Mouse (Mus musculus) myocyte (in vitro differentiated cells): ENCODE measurements around the gene Pawr. TPM values are rescaled to one million over a fixed set of nuclear protein-coding genes. Genes with fewer than 3 reads are reported as not detected.

Experiments
- H3K27me3 ChIP-seq: one replicate; pipeline ENCODE4 v1.6.1; 2011; ENCODE audit not compliant: control insufficient read depth, insufficient read depth, insufficient read length
- H3K36me3 ChIP-seq: one replicate; pipeline ENCODE4 v1.6.1; 2011; ENCODE audit not compliant: control insufficient read depth, insufficient read depth
- H3K4me2 ChIP-seq: one replicate; pipeline ENCODE4 v1.6.1; 2011; ENCODE audit warnings: low read depth, control low read depth
- H3K4me3 ChIP-seq: one replicate; pipeline ENCODE4 v1.5.1; 2011; ENCODE audit warnings: mild to moderate bottlenecking, control low read depth, moderate library complexity
- H3K79me2 ChIP-seq: one replicate; pipeline ENCODE4 v1.6.1; 2011; ENCODE audit not compliant: control insufficient read depth, insufficient read depth
- H3ac ChIP-seq: one replicate; pipeline ENCODE4 v1.6.1; 2011; ENCODE audit not compliant: control insufficient read depth, insufficient read length
- CEBPB ChIP-seq: IDR thresholded peaks from 2 replicates; pipeline ENCODE4 v1.6.1; 2011; ENCODE audit warnings: mild to moderate bottlenecking, moderate library complexity; ENCODE audit not compliant: poor library complexity, insufficient read depth, severe bottlenecking
- E2F4 ChIP-seq: IDR thresholded peaks from one replicate; pipeline ENCODE4 v1.6.1; 2011; ENCODE audit warnings: mild to moderate bottlenecking, control low read depth, moderate library complexity; ENCODE audit not compliant: insufficient read depth
- MAX ChIP-seq: IDR thresholded peaks from one replicate; pipeline ENCODE4 v1.6.1; 2011; ENCODE audit warnings: low read depth, mild to moderate bottlenecking, control low read depth
- MYOD1 ChIP-seq, 3 experiments: IDR thresholded peaks; one replicate each; pipeline ENCODE4 v1.6.1; 2011; ENCODE audit warnings: control low read depth in 2 of 3, low read depth in 2 of 3, mild to moderate bottlenecking in 2 of 3, moderate library complexity in 1 of 3; ENCODE audit not compliant: insufficient read length in 2 of 3, control insufficient read depth in 1 of 3
- MYOG ChIP-seq, 3 experiments: IDR thresholded peaks; one replicate each; pipeline ENCODE4 v1.6.1; 2011; ENCODE audit warnings: control low read depth in 2 of 3, low read depth in 2 of 3, mild to moderate bottlenecking in 2 of 3; ENCODE audit not compliant: insufficient read length in 2 of 3, control insufficient read depth in 1 of 3, insufficient read depth in 1 of 3
- POLR2A ChIP-seq: IDR thresholded peaks from one replicate; pipeline ENCODE4 v1.6.1; 2011; ENCODE audit warnings: low read depth, mild to moderate bottlenecking, control low read depth, moderate library complexity; ENCODE audit not compliant: insufficient read length
- POLR2AphosphoS2 ChIP-seq: IDR thresholded peaks from one replicate; pipeline ENCODE4 v1.6.1; 2011; ENCODE audit warnings: low read depth, control low read depth; ENCODE audit not compliant: insufficient read length
- REST ChIP-seq: IDR thresholded peaks from one replicate; pipeline ENCODE4 v1.6.1; 2011; ENCODE audit warnings: mild to moderate bottlenecking, control low read depth, moderate library complexity; ENCODE audit not compliant: insufficient read depth, insufficient read length
- SRF ChIP-seq: IDR thresholded peaks from one replicate; pipeline ENCODE4 v1.6.1; 2011; ENCODE audit warnings: low read depth; ENCODE audit not compliant: control insufficient read depth, insufficient read length
- TCF12 ChIP-seq: IDR thresholded peaks from one replicate; pipeline ENCODE4 v1.6.1; 2011; ENCODE audit warnings: mild to moderate bottlenecking, control low read depth; ENCODE audit not compliant: poor library complexity, insufficient read depth, severe bottlenecking
- TCF3 ChIP-seq: IDR thresholded peaks from one replicate; pipeline ENCODE4 v1.6.1; 2011; ENCODE audit warnings: low read depth, control low read depth; ENCODE audit not compliant: insufficient read length
- USF1 ChIP-seq: IDR thresholded peaks from one replicate; pipeline ENCODE4 v1.6.1; 2011; ENCODE audit warnings: low read depth, mild to moderate bottlenecking, control low read depth, moderate library complexity
- polyA plus RNA-seq: library from polyadenylated mRNA; unstranded; fragments of >200 nt; fragmentation: generic; extraction: Trizol; gene quantifications from one replicate; pipeline ENCODE4 v1.2.1, GENCODE M21; 2012; ENCODE audit warnings: missing spikeins

Gene Pawr
- 2.9 TPM for polyA plus RNA-seq

DNA sequence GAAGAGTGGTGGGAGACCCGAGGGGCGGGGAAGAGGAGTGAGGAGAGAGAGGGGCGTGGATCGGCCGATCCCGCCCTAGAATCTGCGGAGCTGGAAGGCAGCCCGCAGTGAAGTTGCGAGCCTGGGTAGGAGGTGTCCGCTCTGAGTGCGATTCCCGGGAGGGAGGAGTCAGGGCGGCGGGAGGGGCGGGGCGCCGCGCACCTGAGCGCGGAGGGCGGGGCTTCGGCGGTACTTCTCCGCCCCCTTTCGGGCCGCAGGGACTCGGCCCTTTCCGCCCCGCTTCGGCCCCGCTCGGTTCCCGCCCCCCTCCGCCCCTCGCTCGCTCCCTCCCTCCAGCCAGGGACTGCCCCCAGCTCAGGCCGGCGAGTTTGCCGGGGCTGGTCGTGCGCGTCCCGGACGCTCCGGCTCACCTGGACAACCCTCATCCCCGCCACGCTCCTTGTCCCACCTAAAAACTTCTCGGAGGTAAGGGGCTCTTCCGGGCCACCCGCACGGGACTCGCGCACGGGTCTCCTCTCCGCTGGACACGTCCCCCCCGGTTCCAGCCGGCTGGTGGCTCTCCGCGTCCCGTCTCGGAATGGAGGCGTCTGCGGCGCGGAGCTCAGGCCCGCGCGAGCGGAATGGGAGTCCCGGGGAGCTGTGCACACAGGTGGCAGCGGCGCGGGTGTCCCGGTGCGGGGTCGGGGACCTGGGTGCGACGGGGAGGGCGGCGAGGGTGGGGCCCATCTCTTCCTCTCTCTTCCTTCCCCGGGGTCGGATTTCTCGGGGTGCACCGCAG, at the start of gene Pawr:
Pawr (plus strand) TSS at position 338 of the 778 bp plus-strand sequence.
- no peaks in the 10 kb centered on the region for H3K27me3 ChIP-seq
- H3K36me3 ChIP-seq: no peaks in the 10 kb centered on the region
- peak within 1 kb of the TSS; percentile 71 for H3K4me2 ChIP-seq
- H3K4me3 ChIP-seq: peak within 1 kb of the TSS; percentile 22
- H3ac ChIP-seq: peak within 1 kb of the TSS; percentile 47
- H3K79me2 ChIP-seq: no peaks in the 10 kb centered on the region
- TF ChIP-seq POLR2A (peak; percentile 55), TCF3 (no peak), MYOD1 (IDR thresholded peaks at IDR 0.05; ENCODE audit: control insufficient read depth in 1 of 3, insufficient read length in 2 of 3, low read depth in 2 of 3) (peak in 1 of 3 experiments; percentile 1), TCF12 (no peak), MYOG (IDR thresholded peaks at IDR 0.05; ENCODE audit: control insufficient read depth in 1 of 3, insufficient read depth in 1 of 3, insufficient read length in 2 of 3, low read depth in 2 of 3) (no peak), E2F4 (no peak), REST (no peak), MAX (no peak)

DNA sequence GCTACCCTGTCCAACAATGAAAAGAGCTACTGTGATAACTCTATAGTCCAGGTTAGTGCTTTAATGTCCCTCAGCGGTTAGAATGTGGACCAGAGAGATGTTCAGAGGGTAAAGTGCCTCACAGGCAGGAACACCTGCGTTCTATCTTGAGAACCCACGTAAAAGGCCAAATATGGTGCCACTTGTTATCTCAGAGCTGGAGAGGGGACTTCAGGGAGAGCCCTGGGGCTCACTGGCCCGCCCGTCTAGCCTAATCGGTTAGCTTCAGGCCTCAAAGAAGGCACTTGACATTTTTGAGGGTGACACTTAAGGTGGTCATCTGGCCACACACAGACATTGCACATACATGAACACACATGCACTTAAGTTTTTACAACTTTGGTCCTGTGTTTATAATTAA, 49.6 kb upstream of the Pawr start:
- peaks cover 34% of the 10 kb centered on the region for H3K36me3 ChIP-seq
- no peak for TF ChIP-seq MAX
- no peak for TF ChIP-seq MYOG (IDR thresholded peaks at IDR 0.05; ENCODE audit: control insufficient read depth in 1 of 3, insufficient read depth in 1 of 3, insufficient read length in 2 of 3, low read depth in 2 of 3)
- no peak for TF ChIP-seq POLR2AphosphoS2
- no peak for TF ChIP-seq TCF12
- no peak for TF ChIP-seq USF1
- TF ChIP-seq E2F4: no peak
- TF ChIP-seq TCF3: no peak
- TF ChIP-seq MYOD1 (IDR thresholded peaks at IDR 0.05; ENCODE audit: control insufficient read depth in 1 of 3, insufficient read length in 2 of 3, low read depth in 2 of 3): no peak
- no peak for TF ChIP-seq SRF
- TF ChIP-seq REST: no peak
- TF ChIP-seq POLR2A: no peak
- no peak overlapping the region for H3K4me2 ChIP-seq

DNA sequence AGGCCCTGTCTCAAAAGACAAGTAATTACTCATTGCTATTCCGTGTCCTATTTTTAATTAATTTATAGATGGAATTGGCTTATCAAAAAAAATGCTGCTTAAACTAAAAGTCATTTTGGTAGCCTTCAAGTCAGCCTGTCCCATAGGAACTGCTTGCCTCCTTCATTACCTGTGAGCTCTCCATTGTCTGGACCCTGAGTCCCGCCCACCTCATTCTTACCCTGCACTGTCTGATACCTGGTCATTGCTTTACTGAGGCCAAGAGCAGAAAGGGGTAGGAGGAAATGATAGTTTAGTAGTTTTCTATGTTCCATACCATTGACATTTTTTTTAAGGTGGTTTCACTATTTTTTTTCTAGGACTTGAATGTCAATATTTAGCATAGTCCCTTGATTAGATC, 48.5 kb upstream of the Pawr start:
- no peak for TF ChIP-seq MYOG (IDR thresholded peaks at IDR 0.05; ENCODE audit: control insufficient read depth in 1 of 3, insufficient read depth in 1 of 3, insufficient read length in 2 of 3, low read depth in 2 of 3)
- no peak for TF ChIP-seq POLR2AphosphoS2
- no peak for TF ChIP-seq TCF3
- no peak for TF ChIP-seq REST
- no peak for TF ChIP-seq E2F4
- TF ChIP-seq TCF12: no peak
- no peak for TF ChIP-seq USF1
- TF ChIP-seq SRF: no peak
- TF ChIP-seq CEBPB: no peak
- Histone ChIP-seq H3K4me3 (no peak overlapping the region), H3ac (no peak overlapping the region), H3K4me2 (no peak overlapping the region), H3K27me3 (no peaks in the 10 kb centered on the region), H3K79me2 (no peaks in the 10 kb centered on the region), H3K36me3 (peaks cover 23% of the 10 kb centered on the region)

More for the DNA sequence above, 49.6 kb upstream of the Pawr start:
- Histone ChIP-seq H3K79me2 (no peaks in the 10 kb centered on the region), H3K4me3 (no peak overlapping the region), H3ac (no peak overlapping the region), H3K27me3 (no peaks in the 10 kb centered on the region)

DNA sequence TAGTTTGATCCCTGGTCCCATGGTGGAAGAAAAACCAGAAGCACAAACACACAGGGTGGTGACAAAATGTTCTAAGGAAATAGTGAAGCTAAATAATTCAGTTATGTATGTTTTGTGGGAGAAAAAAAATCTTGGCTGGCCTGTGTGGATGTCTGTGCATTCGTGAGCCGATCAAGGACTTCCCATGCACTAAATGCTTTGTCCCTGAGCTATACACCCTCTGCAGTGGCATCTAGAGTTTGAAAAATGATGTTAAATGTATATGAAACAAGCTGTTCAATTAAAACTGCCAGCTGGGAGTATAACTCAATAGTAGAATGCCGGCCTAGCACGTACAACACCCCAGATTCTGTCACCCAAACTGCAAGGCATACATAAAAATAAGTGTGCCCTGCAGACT, 48.1 kb upstream of the Pawr start:
- Histone ChIP-seq H3K4me3 (no peak overlapping the region), H3ac (no peak overlapping the region), H3K4me2 (no peak overlapping the region), H3K36me3 (peaks cover 23% of the 10 kb centered on the region), H3K27me3 (no peaks in the 10 kb centered on the region), H3K79me2 (no peaks in the 10 kb centered on the region)
- TF ChIP-seq MYOD1 (IDR thresholded peaks at IDR 0.05; ENCODE audit: control insufficient read depth in 1 of 3, insufficient read length in 2 of 3, low read depth in 2 of 3): no peak
- TF ChIP-seq MYOG (IDR thresholded peaks at IDR 0.05; ENCODE audit: control insufficient read depth in 1 of 3, insufficient read depth in 1 of 3, insufficient read length in 2 of 3, low read depth in 2 of 3): no peak
- TF ChIP-seq POLR2AphosphoS2: no peak
- TF ChIP-seq POLR2A: no peak
- TF ChIP-seq REST: no peak
- TF ChIP-seq E2F4: no peak
- TF ChIP-seq TCF3: no peak
- TF ChIP-seq USF1: no peak
- TF ChIP-seq MAX: no peak
- TF ChIP-seq SRF: no peak
- TF ChIP-seq CEBPB: no peak
- no peak for TF ChIP-seq TCF12
